Mouse (Mus musculus): ENCODE measurements around the gene Ctdnep1.

DNA sequence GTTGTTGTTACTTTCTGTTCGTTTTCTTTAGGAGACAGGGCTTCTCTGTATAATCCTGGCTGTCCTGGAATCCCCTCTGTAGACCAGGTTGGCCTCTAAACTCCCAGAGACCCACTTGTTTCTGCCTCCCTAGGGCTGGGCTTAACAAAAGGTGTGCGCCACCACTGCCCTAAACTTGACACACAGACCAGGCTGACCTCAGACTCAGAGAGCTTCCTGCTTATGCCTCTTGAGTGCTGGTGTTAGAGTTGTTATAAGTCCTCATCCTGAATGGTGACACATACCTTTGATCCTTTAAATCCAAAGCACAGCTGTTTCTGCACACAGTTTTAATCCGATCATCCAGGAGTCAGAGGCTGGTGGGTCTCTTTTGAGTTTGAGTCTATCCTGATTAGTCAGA is 12.0 kb downstream of the Ctdnep1 start:
- TF ChIP-seq CTCF (IDR thresholded peaks at IDR 0.05; ENCODE audit: control insufficient read depth, insufficient read depth, low read length): no peak
- TF ChIP-seq POLR2A (IDR thresholded peaks at IDR 0.05; ENCODE audit: borderline replicate concordance, control insufficient read depth, low read depth, low read length): no peak

Measured in bone marrow, adult 2 months (tissue).